Mouse (Mus musculus) lung, postnatal 14 days (tissue): Measurements from ENCODE around the gene Itga11.

Source experiments
- DNase-seq: peaks from one replicate; pipeline ENCODE4 v3.0.0; 2021

Itga11 gene

GRCm38 (mm10) chr9:62820829-62821228 is 143.2 kb downstream of the Itga11 start:
- no peak for DNase-seq

- DNase-seq, result no peak
Measured at GRCm38 (mm10) chr9:62821811-62822210, 144.2 kb downstream of the Itga11 start.

GRCm38 (mm10) chr9:62825791-62826393 is 148.3 kb downstream of the Itga11 start:
- no peak for DNase-seq

GRCm38 (mm10) chr9:62826456-62826855 is 148.8 kb downstream of the Itga11 start:
- DNase-seq, result no peak

GRCm38 (mm10) chr9:62827939-62828652 is 150.5 kb downstream of the Itga11 start:
- no peak for DNase-seq

GRCm38 (mm10) chr9:62828662-62829086 is 151.0 kb downstream of the Itga11 start:
- DNase-seq, result peak; percentile 98

GRCm38 (mm10) chr9:62829877-62830276 is 152.3 kb downstream of the Itga11 start:
- no peak for DNase-seq
